Mouse (Mus musculus): ENCODE measurements around the gene Tdg. TPM values are rescaled to one million over a fixed set of nuclear protein-coding genes. Genes with fewer than 3 reads are reported as not detected.

The Tdg gene
- polyA plus RNA-seq (2012; rRNA removed): 20.5 and 23.7 TPM in 2 replicates

DNA sequence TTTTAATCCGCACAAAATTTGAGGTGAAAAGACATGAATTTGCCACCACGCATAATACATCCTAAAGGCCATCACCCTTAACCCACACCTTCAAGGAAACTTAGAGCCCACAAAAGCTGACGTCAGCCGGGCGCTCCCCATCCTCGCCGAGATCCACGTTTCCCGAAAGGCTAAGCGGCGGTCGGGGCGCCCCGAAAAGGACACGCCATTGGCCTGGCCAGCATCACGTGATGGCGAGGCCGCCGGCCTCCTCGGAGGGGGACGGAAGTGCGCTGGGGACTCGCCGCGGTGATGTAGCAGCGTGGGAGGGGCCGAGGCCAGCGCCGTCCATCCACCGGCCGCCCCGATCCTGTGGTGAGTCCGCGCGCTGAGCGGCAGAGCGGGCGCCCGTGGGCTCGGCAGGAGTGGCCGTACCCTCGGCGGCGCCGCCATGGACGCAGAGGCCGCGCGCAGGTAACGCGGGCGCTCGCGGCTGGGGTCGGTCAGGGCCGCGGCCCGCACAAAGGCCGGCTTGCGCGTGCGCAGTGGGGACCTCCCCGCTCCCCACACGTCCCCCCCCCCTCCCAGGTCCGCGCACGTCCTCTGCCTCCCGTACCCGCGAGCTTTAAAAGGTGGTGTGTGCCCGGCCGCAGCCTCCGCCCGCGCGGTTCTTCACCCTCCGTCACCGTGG lies at the start of gene Tdg:
TSS of gene Tdg (plus strand) at position 243 of the 670 bp plus-strand sequence.

DNA sequence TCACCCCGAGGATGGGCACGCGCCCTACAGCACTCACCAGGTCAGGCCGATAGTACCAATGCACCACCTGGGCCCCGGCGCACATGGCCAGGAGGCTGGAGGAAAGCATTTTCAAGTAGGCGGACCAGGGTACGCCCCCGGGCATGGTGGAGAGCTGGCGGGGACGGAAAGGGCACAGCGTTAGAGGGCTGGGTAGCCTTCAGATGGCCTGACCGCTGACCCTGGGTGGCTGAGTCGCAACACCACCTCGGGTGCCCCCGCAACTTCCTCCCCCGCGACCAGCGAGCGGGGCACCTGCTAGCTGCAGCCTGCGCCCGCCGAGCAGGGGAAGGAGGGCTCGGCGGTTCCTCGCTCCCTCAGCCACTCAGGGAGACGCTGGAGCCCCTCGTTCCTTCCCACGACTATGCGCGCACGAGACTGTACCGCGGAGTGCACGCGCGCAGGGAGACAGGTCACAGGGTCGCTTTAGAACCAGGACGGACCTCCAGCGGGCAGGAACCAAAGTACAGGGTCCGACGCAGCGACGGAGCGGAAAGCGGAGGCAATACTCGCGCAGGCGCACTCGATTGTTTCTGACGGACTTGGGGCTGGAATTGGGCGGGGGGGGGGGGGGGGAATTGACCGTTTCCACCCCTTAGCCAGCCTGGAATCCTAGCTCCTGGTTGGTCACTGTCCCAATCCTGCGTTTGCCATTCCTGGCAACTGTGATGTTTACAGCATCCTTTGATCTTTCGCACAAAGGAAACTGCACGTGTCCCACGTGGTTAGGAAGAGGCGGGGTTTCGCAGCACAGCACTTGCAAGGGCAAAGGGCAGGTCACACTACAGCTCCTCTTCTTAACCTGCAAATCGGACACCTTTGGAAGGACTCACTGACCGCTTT lies 6.7 kb upstream of the Tdg start, which contains the start of gene 1190007I07Rik:
TSS of gene 1190007I07Rik (minus strand) at position 558 of the 882 bp plus-strand sequence.

DNA sequence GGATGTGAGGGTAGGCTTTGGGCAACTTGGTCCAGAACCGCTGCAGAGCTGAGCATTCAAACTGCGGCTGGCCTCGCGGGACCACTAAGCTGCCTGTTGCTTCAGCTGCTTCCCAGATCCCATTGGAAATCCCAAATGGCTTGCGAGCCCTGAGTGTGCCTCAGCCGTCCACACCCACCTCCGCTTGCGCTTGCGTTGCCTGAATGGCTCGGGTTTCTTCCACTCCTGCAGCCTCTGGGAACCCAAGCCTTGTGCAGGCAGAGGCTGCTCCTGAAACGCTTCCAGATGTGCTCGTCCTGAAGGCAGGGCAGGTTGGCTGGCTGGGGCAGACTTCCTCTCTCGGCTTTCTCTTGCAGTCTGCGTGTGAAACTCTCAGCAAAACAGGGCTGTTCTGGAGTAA lies 60.9 kb downstream of the Tdg start, which contains the start of gene Glt8d2:
TSS of gene Glt8d2 (minus strand) at position 157 of the 400 bp plus-strand sequence.

DNA sequence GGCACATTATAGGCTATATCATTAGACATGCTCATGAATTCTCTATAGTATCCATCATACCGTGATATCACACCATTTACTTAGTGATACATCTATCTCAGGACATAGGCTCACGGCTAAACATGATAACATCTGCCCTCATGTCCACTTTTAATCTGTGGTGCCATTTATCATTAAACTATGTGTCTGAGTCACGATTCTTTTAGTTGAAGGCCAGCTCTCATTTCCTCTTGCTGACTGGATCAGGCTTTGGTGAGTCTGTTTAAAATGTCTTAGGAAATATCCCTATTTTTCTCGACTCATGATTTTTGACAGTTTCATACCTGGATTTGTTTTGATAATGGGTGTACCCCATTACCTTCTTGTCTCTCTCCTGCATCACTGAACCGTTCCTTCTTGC lies 66.3 kb downstream of the Tdg start, which contains the start of gene Hcfc2:
TSS of gene Hcfc2 (plus strand) at position 205 of the 400 bp plus-strand sequence.

Other genes with a start within 250 kb of the Tdg start
- gene Gm1553, start 137.2 kb upstream of the Tdg start, polyA plus RNA-seq (2012; rRNA removed): not detected in 2 replicates
- 24.4 and 26.8 TPM in 2 replicates for gene 1190007I07Rik, start 6.6 kb upstream of the Tdg start, polyA plus RNA-seq (2012; rRNA removed)
- gene Glt8d2, start 60.8 kb downstream of the Tdg start, polyA plus RNA-seq (2012; rRNA removed): 0.24 and 0.49 TPM in 2 replicates
- 5.9 and 6.9 TPM in 2 replicates for gene Hcfc2, start 66.3 kb downstream of the Tdg start, polyA plus RNA-seq (2012; rRNA removed)
- 23.3 and 25.4 TPM in 2 replicates for gene Nfyb, start 134.3 kb downstream of the Tdg start, polyA plus RNA-seq (2012; rRNA removed)
- gene Txnrd1, start 204.1 kb downstream of the Tdg start, polyA plus RNA-seq (2012; rRNA removed): 27.8 and 36.7 TPM in 2 replicates
- 0.36 and 0.51 TPM in 2 replicates for gene Eid3, start 236.8 kb downstream of the Tdg start, polyA plus RNA-seq (2012; rRNA removed)

All from liver, embryonic 14 days (tissue).